Mouse (Mus musculus): ENCODE results near the gene Pih1d1.

The Pih1d1 gene

GRCm38 (mm10) chr7:45126844-45127699 is 27.0 kb upstream of the Pih1d1 start:
- no peak for DNase-seq (ENCODE audit: low spot score)

- no peak for DNase-seq (ENCODE audit: low spot score)
These were observed 26.3 kb upstream of the Pih1d1 start for GRCm38 (mm10) chr7:45127700-45128224.

DNA sequence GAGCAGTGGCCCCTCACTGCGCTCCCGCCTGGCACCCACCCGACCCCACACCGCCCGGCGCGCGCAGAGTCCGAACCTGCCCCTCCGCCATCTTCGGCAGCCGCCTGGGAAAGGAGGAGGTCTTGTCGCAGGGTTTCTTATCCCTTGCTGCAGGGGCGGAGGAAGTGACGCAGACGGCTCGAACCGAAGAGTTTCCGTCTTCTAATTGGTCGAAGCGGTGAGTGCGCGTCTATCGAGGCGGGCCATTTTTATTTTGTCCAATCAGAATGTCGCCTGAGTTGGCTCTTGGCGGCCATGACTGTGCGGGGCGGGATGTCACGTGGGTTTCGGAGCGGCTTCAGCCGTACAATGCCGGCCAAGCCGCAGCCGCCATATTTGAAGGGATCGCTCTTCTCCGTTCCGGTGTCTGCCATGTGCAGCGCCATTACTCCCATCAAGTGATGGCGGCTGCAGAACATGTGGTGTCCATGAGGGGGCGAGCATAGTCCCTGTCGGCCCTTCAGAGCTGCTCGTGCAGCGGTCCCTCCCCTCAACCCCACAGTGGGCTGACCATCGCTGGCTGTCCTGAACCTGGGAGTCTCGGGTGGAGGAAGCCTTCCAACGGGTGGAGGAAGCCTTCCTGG is 25.4 kb upstream of the Pih1d1 start, which contains the start of gene Rpl13a:
Gene Rpl13a (minus strand): TSS at position 138 of the 623 bp plus-strand sequence.
- DNase-seq (ENCODE audit: low spot score), result peak; percentile 92

DNA sequence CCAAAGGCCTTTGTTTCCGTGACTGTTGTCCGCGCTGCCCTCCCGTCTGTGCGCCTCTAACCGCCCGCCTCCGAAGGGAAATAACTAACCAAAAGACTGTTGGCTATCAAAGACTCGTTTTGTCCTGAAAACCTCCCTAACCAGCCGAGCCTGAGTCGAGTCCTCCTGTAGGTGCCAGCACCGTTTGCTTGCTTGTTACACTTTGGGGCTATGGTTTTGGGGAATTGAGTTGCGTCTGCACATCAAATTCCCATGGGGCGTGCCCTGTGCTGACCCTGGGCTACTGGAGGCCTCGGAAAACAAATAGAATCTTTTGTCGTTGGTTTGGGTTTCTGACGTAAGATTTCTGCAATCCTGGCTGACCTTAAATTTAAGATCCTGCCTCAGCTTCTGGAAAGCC is 24.8 kb upstream of the Pih1d1 start:
- DNase-seq (ENCODE audit: low spot score), result peak; percentile 33

DNA sequence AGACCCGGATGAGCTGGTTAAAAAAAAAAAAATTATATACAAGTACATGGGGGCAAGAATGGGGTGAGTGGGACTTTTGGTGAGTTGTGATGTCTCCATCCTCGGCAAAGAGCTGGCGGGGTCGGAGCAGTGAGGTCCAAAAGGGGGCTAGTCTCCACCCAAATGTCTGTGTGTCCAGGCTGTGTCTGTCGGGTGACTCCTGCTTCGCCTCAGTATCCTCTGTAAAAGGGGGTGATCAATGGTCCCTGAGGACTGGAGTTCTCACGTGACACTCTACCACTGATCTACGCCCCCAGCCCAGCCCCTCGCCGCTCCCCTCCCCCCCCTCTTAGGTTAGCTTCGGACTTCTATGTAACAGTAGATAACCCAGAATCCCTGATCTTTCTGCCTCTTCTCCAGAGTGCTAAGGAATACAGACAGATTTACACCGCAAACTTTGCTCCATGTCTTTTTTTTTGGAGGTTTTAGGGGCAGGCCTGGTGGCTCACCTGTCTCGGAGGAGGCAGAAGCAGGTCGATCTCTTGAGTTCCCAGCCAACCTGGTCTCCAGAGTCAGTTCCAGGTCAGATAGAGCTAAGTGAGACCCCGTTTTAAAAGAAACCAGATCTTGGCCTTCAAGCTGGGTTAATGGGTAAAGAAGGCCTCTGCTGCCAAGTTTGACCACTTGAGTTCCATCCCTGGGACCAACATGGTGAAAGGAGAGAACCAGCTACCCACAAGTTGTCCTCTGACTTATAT is 24.2 kb upstream of the Pih1d1 start:
- DNase-seq (ENCODE audit: low spot score), result no peak

DNA sequence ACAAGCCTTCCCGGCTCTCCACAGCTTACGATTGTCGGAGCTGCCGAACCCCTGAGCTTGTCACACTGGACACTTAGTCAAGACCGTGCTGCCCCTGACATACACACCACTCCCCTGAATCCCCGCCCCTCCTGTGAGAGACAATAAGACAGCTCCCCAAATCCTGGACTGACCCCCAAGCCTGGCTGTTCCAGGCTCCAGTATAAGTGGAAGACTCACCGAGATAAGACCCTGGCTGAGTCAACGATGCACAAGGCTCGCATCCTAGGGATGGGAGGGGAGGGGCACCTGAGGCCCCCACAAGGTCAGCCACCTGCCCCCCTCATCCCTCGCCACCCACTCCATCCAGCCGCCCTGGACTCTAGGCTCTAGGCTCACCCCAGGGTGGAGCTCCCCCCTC is 22.3 kb upstream of the Pih1d1 start:
- no peak for DNase-seq (ENCODE audit: low spot score)

GRCm38 (mm10) chr7:45133446-45134159 is 20.5 kb upstream of the Pih1d1 start:
- no peak for DNase-seq (ENCODE audit: low spot score)

DNA sequence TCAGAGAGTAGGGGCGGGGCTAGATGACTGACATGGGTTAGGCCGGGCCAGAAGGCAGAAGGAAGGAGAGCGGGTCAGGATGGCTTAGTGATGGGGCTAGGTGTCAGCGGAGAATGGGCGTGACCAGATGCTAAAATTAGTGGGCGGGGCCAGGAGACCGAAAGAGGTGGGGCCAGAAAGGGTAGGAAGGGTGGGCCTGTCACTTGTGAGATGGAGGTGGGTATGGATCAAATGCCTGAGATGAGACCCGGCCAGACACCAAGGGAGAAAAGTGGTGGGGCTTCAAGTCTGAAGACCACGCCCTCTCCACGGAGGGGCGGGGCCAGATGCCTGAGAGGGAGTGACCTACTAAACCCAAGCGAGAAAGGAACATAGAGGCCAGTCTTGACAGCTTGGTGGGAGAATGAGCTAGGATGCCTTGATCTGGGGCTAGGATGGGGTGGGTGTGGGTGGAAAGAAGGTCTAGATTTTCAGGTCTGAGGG is 19.5 kb upstream of the Pih1d1 start:
- DNase-seq (ENCODE audit: low spot score), result no peak

DNA sequence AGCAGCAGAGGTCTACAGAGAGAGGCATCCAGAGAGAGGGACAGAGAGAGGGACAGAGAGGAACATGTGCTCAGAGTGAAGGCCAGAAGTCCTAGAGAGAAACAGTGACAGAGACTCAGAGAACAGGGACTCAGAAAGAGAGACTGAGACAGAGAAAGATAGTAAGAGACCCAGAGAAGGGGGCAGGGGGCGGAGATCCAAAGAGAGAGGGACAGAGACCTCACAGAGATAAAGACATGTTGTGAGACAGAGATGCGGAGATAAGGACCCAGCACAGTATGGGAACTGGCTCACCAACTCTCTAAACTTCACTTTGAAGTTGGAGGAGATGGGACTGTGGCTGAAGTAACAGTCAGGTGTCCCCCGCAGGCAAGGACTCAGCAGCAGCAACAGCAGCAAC is 18.7 kb upstream of the Pih1d1 start:
- DNase-seq (ENCODE audit: low spot score), result no peak

GRCm38 (mm10) chr7:45135993-45136567 is 18.0 kb upstream of the Pih1d1 start, which contains the start of the genes Gm45713 and Flt3l:
Gene Gm45713 (minus strand): TSS chr7:45136231.
Gene Flt3l (minus strand): TSS chr7:45136432.
- DNase-seq (ENCODE audit: low spot score), result peak; percentile 93

DNA sequence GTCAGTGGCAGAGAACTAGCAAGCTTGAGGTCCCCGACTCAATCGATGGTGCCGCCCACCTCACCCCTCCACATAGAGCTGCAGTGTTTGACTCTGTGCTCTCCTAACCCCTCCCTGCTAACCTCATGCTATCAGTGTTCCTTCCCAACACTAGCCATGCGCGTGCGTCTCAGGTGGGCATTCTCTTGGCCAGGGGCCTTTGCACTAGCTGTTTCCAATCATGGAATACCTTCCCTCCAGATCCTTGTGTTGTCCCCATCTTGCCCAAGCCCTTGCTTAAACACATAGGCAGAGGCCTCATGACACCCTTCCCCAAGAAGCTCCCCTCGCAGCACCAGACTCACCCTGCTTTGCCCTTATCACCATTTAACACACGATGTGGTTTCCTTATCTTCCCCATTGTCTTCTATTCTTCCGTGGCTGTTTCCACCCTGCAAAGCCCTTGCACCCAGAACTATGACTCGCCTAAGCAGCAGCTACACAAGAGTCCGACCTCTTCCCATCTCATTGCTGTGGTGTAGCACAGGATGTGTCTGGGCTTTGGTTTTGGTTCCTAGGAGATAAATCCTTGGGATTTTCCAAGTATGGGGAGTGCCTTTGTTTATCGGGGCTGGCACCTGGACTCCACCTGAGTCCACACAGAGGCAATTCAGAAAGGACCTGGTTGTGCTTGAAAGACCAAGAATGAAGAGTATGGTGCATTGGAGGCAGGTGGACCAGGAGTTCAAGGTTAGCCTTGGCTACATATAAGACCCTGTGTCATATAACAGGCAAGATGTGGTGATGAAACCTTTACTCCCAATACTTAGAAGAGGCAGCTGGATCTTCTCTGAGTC is 16.7 kb upstream of the Pih1d1 start:
- no peak for DNase-seq (ENCODE audit: low spot score)

DNA sequence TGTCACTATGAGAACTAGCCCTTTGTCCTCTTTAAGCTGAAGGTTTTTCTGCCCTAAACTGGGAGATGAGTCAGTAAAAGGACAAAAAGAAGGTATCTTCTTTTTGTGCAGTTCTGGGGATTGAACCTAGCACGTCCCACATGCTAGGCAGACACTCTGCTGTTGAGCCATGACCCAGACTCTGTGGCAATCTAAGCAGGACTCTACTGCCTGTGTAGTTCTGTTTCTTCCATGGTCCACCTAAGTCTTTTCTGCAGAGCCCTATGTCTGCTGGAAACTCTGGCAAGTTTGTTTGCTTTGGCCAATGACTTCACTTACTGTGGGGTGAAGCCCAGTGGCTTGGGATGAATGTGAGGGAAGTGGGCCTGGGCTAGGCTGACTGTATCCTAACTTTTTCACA is 15.7 kb upstream of the Pih1d1 start:
- DNase-seq (ENCODE audit: low spot score), result no peak

GRCm38 (mm10) chr7:45139904-45140723 is 14.0 kb upstream of the Pih1d1 start:
- DNase-seq (ENCODE audit: low spot score), result no peak

- no peak for DNase-seq (ENCODE audit: low spot score)
These were observed 12.8 kb upstream of the Pih1d1 start for GRCm38 (mm10) chr7:45141319-45141718.

- no peak for DNase-seq (ENCODE audit: low spot score)
These were observed 12.2 kb upstream of the Pih1d1 start for GRCm38 (mm10) chr7:45141914-45142313.

- no peak for DNase-seq (ENCODE audit: low spot score)
These were observed 9.5 kb upstream of the Pih1d1 start for GRCm38 (mm10) chr7:45144368-45145174.

GRCm38 (mm10) chr7:45145460-45145859 is 8.6 kb upstream of the Pih1d1 start:
- DNase-seq (ENCODE audit: low spot score), result no peak

DNA sequence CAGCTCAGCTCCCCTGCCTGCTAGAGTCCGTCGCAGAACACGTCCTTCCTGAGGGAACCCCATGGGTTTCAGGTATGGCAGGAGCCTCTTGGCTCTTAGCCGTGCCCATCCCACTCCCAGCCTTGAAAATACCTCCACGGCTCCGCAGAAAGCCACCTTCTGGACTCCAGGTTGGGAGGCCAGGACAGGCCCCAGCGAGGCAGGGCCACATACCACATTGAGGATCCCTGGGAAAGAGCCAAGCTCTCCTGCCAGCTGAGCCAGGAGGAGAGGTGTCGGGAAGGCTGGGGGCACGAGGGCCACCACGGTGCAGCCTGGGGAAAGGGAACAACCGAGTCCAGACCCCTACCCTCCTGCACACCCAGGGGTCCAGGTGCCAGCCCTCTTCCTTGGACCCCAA is 6.8 kb upstream of the Pih1d1 start:
- DNase-seq (ENCODE audit: low spot score), result no peak

- no peak for DNase-seq (ENCODE audit: low spot score)
These were observed 6.2 kb upstream of the Pih1d1 start for GRCm38 (mm10) chr7:45147899-45148298.

Measured in ovary, postnatal 10 days (tissue).